Mouse (Mus musculus) MEL (cell line): Measurements from ENCODE around the gene Tjp3. TPM values are rescaled to one million over a fixed set of nuclear protein-coding genes. Genes with fewer than 3 reads are reported as not detected.

ENCODE experiments used
- DNase-seq: peaks from one replicate; pipeline ENCODE4 v3.0.0; 2011; ENCODE audit warnings: low read depth, low spot score
- H3K27ac ChIP-seq: 2 replicates; pipeline ENCODE4 v1.5.1; 2012; ENCODE audit warnings: low read depth, mild to moderate bottlenecking, control low read depth, low read length, moderate library complexity; ENCODE audit not compliant: control insufficient read depth
- H3K27me3 ChIP-seq, 2 experiments: fragments of 150-350 bp in 1 of 2; sonication (generic) in 1 of 2; 2 replicates each; pipeline ENCODE4 v1.6.1; 2012; ENCODE audit warnings: low read length in 2 of 2, mild to moderate bottlenecking in 2 of 2, improper control_type of control experiment in 1 of 2, moderate library complexity in 1 of 2; ENCODE audit not compliant: insufficient read depth in 2 of 2, control insufficient read depth in 1 of 2
- H3K36me3 ChIP-seq, 2 experiments: 2 replicates each; pipeline ENCODE4 v1.6.1; 2012 to 2014; ENCODE audit warnings: low read length in 2 of 2, improper control_type of control experiment in 1 of 2, inconsistent platforms in 1 of 2, mild to moderate bottlenecking in 1 of 2; ENCODE audit not compliant: insufficient read depth in 2 of 2, control insufficient read depth in 1 of 2
- H3K4me1 ChIP-seq, 2 experiments: fragments of 150-350 bp in 1 of 2; sonication (generic) in 1 of 2; 2 replicates each; pipeline ENCODE4 v1.6.1; 2012; ENCODE audit warnings: low read length in 2 of 2, improper control_type of control experiment in 1 of 2, mild to moderate bottlenecking in 1 of 2; ENCODE audit not compliant: insufficient read depth in 2 of 2, control insufficient read depth in 1 of 2
- H3K4me3 ChIP-seq, 2 experiments: fragments of 150-350 bp in 1 of 2; sonication (generic) in 1 of 2; 2 replicates each; pipeline ENCODE4 v1.5.1; 2012; ENCODE audit warnings: low read depth in 2 of 2, low read length in 2 of 2, mild to moderate bottlenecking in 2 of 2, moderate library complexity in 2 of 2, control low read depth in 1 of 2, improper control_type of control experiment in 1 of 2; ENCODE audit not compliant: control insufficient read depth in 1 of 2, insufficient read depth in 1 of 2
- H3K79me2 ChIP-seq: 2 replicates; pipeline ENCODE4 v1.6.1; 2012; ENCODE audit warnings: mild to moderate bottlenecking, low read length, moderate library complexity; ENCODE audit not compliant: control insufficient read depth, poor library complexity, insufficient read depth
- H3K9ac ChIP-seq: 2 replicates; pipeline ENCODE4 v1.6.1; 2012; ENCODE audit warnings: low read depth, mild to moderate bottlenecking, control low read depth, low read length, moderate library complexity; ENCODE audit not compliant: control insufficient read depth, poor library complexity, severe bottlenecking
- H3K9me3 ChIP-seq: fragments of 150-350 bp; sonication (generic); replicated peaks from 2 replicates; pipeline ENCODE4 v1.6.1; 2012; ENCODE audit warnings: mild to moderate bottlenecking, low read length, improper control_type of control experiment, moderate library complexity; ENCODE audit not compliant: insufficient read depth
- CTCF ChIP-seq, 3 experiments: IDR thresholded peaks in 2 of 3; conservative IDR thresholded peaks in 1 of 3; 2 replicates each; pipeline ENCODE4 v1.5.1; 2011 to 2012; ENCODE audit warnings: low read length in 3 of 3, low read depth in 2 of 3, mild to moderate bottlenecking in 2 of 3, improper control_type of control experiment in 1 of 3, inconsistent platforms in 1 of 3, mixed read lengths in 1 of 3, moderate library complexity in 1 of 3; ENCODE audit not compliant: control insufficient read depth in 1 of 3, insufficient read depth in 1 of 3, poor library complexity in 1 of 3, severe bottlenecking in 1 of 3
- ELF1 ChIP-seq: IDR thresholded peaks from 2 replicates; pipeline ENCODE4 v1.6.1; 2014; ENCODE audit warnings: low read depth, mild to moderate bottlenecking, inconsistent platforms, low read length, improper control_type of control experiment, moderate library complexity
- EP300 ChIP-seq, 2 experiments: IDR thresholded peaks; 2 replicates each; pipeline ENCODE4 v1.6.1; 2011; ENCODE audit warnings: improper control_type of control experiment in 2 of 2, low read length in 2 of 2, low read depth in 1 of 2, mild to moderate bottlenecking in 1 of 2
- HCFC1 ChIP-seq: IDR thresholded peaks from 2 replicates; pipeline ENCODE4 v1.6.1; 2012; ENCODE audit warnings: low read depth, mild to moderate bottlenecking, inconsistent platforms, low read length, improper control_type of control experiment, moderate library complexity
- JUND ChIP-seq: IDR thresholded peaks from 2 replicates; pipeline ENCODE4 v1.6.1; 2011; ENCODE audit warnings: low read depth, mild to moderate bottlenecking, improper control_type of control experiment, low read length
- KAT2A ChIP-seq: conservative IDR thresholded peaks from 2 replicates; pipeline ENCODE4 v1.6.1; 2012; ENCODE audit warnings: low read depth, low read length, improper control_type of control experiment, inconsistent platforms
- MAX ChIP-seq: IDR thresholded peaks from 2 replicates; pipeline ENCODE4 v1.6.1; 2011; ENCODE audit warnings: low read length, improper control_type of control experiment
- MAZ ChIP-seq: IDR thresholded peaks from 2 replicates; pipeline ENCODE4 v1.6.1; 2012; ENCODE audit warnings: low read depth, mild to moderate bottlenecking, inconsistent platforms, low read length, improper control_type of control experiment
- NRF1 ChIP-seq: IDR thresholded peaks from 2 replicates; pipeline ENCODE4 v1.6.1; 2014; ENCODE audit warnings: low read depth, mild to moderate bottlenecking, inconsistent platforms, low read length, improper control_type of control experiment, moderate library complexity; ENCODE audit not compliant: poor library complexity, insufficient read depth, severe bottlenecking
- POLR2A ChIP-seq, 2 experiments: IDR thresholded peaks; 2 replicates each; pipeline ENCODE4 v1.6.1; 2011 to 2012; ENCODE audit warnings: low read length in 2 of 2, mild to moderate bottlenecking in 2 of 2, control low read depth in 1 of 2, improper control_type of control experiment in 1 of 2, low read depth in 1 of 2, moderate library complexity in 1 of 2; ENCODE audit not compliant: control insufficient read depth in 1 of 2, insufficient read depth in 1 of 2, poor library complexity in 1 of 2
- RCOR1 ChIP-seq: IDR thresholded peaks from 2 replicates; pipeline ENCODE4 v1.6.1; 2012; ENCODE audit warnings: low read depth, mild to moderate bottlenecking, inconsistent platforms, low read length, improper control_type of control experiment
- SMC3 ChIP-seq: IDR thresholded peaks from 2 replicates; pipeline ENCODE4 v1.6.1; 2011; ENCODE audit warnings: low read depth, low read length, improper control_type of control experiment
- TAL1 ChIP-seq: IDR thresholded peaks from 2 replicates; pipeline ENCODE4 v1.6.1; 2012; ENCODE audit warnings: mild to moderate bottlenecking, inconsistent platforms, low read length, moderate library complexity, mixed read lengths
- UBTF ChIP-seq: IDR thresholded peaks from 2 replicates; pipeline ENCODE4 v1.6.1; 2012; ENCODE audit warnings: low read depth, mild to moderate bottlenecking, inconsistent platforms, low read length, improper control_type of control experiment, moderate library complexity, borderline replicate concordance; ENCODE audit not compliant: insufficient read depth
- USF1 ChIP-seq: IDR thresholded peaks from 2 replicates; pipeline ENCODE4 v1.6.1; 2014; ENCODE audit warnings: low read depth, mild to moderate bottlenecking, inconsistent platforms, low read length, improper control_type of control experiment, moderate library complexity
- polyA plus RNA-seq, 2 experiments: library from polyadenylated mRNA; stranded (reverse) in 1 of 2; unstranded in 1 of 2; fragments of >175 nt in 1 of 2; fragments of >200 nt in 1 of 2; gene quantifications; 2 replicates each; pipeline versions ENCODE4 v1.2.1 to v1.2.4; 2012; ENCODE audit warnings: low replicate concordance in 2 of 2, low read depth in 1 of 2; ENCODE audit not compliant: insufficient read length in 2 of 2, insufficient read depth in 1 of 2, missing spikeins in 1 of 2
- total RNA-seq: library from RNA; depleted of rRNA; stranded (reverse); fragments of 300-350 nt; gene quantifications from 2 replicates; pipeline ENCODE4 v1.2.3, GENCODE M21; 2012

Gene Tjp3
- total and polyA plus RNA-seq, 3 experiments, result 2.9 to 4.9 TPM; not detected in 1

- DNase-seq, result no peak
- H3K27me3 ChIP-seq, result no peaks in the 10 kb centered on the region
- H3K27ac ChIP-seq, result no peak within 1 kb of the TSS
- no peak within 1 kb of the TSS for H3K9ac ChIP-seq
- TF ChIP-seq KAT2A (no peak), MAZ (no peak)
- no peaks in the 10 kb centered on the region for H3K9me3 ChIP-seq
- H3K4me1 ChIP-seq, result no peaks in the 10 kb centered on the region
- H3K4me3 ChIP-seq, result no peak within 1 kb of the TSS
- no peaks in the 10 kb centered on the region for H3K36me3 ChIP-seq
- no peaks in the 10 kb centered on the region for H3K79me2 ChIP-seq
Observed at GRCm38 (mm10) chr10:81252424-81253419, 38.7 kb downstream of the Tjp3 start, which contains the start of gene Matk. TSS of gene Matk (plus strand) at chr10:81252935.

GRCm38 (mm10) chr10:81249442-81249841 lies 41.9 kb downstream of the Tjp3 start:
- H3K9me3 ChIP-seq, result no peaks in the 10 kb centered on the region
- no peak overlapping the region for H3K4me3 ChIP-seq
- no peaks in the 10 kb centered on the region for H3K27me3 ChIP-seq
- TF ChIP-seq CTCF (IDR thresholded peaks at IDR 0.05 in 2 of 3, conservative IDR thresholded peaks at IDR 0.05 in 1 of 3; ENCODE audit: control insufficient read depth in 1 of 3, insufficient read depth in 1 of 3, low read depth in 2 of 3, low read length in 3 of 3, poor library complexity in 1 of 3, severe bottlenecking in 1 of 3) (no peak), HCFC1 (no peak), ELF1 (no peak), TAL1 (no peak), NRF1 (no peak), KAT2A (no peak), JUND (no peak)
- no peak overlapping the region for H3K9ac ChIP-seq
- no peak for DNase-seq
- H3K27ac ChIP-seq, result no peak overlapping the region
- H3K4me1 ChIP-seq, result peaks cover 0 to 7% of the 10 kb centered on the region in 2 experiments; a peak in 2 of 4 replicates
- peaks cover 0 to 2% of the 10 kb centered on the region in 2 experiments; a peak in 1 of 4 replicates for H3K36me3 ChIP-seq
- no peaks in the 10 kb centered on the region for H3K79me2 ChIP-seq

GRCm38 (mm10) chr10:81247804-81248203 lies 43.6 kb downstream of the Tjp3 start:
- Histone ChIP-seq H3K4me1 (peaks cover 0 to 8% of the 10 kb centered on the region in 2 experiments; a peak in 2 of 4 replicates), H3K36me3 (peaks cover 0 to 2% of the 10 kb centered on the region in 2 experiments; a peak in 1 of 4 replicates), H3K27ac (no peak overlapping the region), H3K9me3 (no peaks in the 10 kb centered on the region), H3K4me3 (no peak overlapping the region), H3K9ac (no peak overlapping the region), H3K27me3 (no peaks in the 10 kb centered on the region), H3K79me2 (no peaks in the 10 kb centered on the region)
- TF ChIP-seq SMC3 (no peak), USF1 (no peak), UBTF (no peak), KAT2A (no peak), MAX (no peak), RCOR1 (no peak), MAZ (no peak), EP300 (IDR thresholded peaks at IDR 0.05; ENCODE audit: low read depth in 1 of 2, low read length in 2 of 2) (no peak), HCFC1 (no peak), POLR2A (IDR thresholded peaks at IDR 0.05; ENCODE audit: control insufficient read depth in 1 of 2, insufficient read depth in 1 of 2, low read depth in 1 of 2, low read length in 2 of 2, poor library complexity in 1 of 2) (no peak)
- DNase-seq, result no peak
